Mouse (Mus musculus): Measurements from ENCODE around the gene Msx1. TPM values are rescaled to one million over a fixed set of nuclear protein-coding genes. Genes with fewer than 3 reads are reported as not detected.

Gene Msx1
- total RNA-seq, 2 experiments from 2014 or later, result not detected

DNA sequence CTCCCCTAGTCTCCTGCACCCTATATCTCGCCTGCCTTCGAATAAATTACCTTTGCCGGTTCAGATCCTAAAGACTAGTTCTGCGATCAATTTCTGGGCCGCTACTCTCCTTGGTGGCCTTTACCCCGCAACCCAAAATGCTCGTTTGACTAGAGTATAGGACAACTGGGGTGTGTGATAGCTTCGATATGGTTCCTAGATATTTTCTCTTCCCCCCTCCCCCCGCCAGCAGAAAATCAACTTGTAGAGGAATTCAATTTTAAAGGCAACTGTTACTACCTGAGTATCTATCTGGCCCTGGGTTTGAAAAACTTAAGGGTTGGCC is 3.2 kb upstream of the Msx1 start:
- no peak for ATAC-seq (replicated peaks; ENCODE audit: low FRiP score, poor library complexity, severe bottlenecking)

- no peak for ATAC-seq (replicated peaks; ENCODE audit: low FRiP score, poor library complexity, severe bottlenecking)
These were observed 2.6 kb upstream of the Msx1 start for GRCm38 (mm10) chr5:37826706-37827625.

DNA sequence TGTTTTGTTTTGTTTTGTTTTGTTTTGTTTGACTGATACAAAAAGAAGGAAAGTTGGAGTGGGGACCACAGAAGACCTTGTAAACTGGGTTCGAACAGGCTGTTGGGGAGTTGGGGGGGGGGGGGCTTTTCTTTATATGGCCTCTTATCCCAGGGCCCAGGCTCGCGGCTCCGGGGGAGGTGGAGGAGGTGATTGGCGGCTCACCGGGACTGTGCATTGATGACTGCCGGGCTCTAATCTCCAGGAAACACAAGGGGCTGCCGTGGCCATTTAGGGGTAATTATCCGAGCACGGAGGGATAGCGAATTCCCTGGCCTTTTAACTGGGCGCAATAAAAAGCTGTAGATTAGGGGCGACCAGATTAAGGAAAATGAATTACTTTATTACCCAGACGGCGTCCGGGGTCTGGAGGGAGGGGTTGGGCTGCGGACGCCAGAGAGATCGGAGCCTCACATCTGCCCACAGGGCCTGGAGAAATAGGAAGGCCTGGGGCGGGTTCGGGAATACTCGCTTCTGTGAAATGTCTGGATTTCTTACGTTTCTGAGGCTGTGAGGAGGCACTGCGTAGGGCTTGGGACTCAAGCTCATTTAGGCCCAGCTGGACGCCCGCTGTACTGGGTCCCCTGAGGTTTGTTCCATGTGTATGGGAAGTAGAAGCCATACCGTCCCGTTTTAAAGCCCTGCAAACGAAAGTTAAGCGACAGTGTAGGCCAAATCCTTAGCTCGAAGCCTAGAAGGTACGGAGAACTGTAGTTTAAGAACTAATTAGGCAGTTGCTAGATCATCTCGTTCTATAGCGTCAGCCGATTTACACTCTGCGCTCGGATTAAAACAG is 1.4 kb upstream of the Msx1 start:
- no peak for ATAC-seq (replicated peaks; ENCODE audit: low FRiP score, poor library complexity, severe bottlenecking)

- no peak for ATAC-seq (replicated peaks; ENCODE audit: low FRiP score, poor library complexity, severe bottlenecking)
These were observed 773 bp upstream of the Msx1 start for GRCm38 (mm10) chr5:37825111-37825600.

DNA sequence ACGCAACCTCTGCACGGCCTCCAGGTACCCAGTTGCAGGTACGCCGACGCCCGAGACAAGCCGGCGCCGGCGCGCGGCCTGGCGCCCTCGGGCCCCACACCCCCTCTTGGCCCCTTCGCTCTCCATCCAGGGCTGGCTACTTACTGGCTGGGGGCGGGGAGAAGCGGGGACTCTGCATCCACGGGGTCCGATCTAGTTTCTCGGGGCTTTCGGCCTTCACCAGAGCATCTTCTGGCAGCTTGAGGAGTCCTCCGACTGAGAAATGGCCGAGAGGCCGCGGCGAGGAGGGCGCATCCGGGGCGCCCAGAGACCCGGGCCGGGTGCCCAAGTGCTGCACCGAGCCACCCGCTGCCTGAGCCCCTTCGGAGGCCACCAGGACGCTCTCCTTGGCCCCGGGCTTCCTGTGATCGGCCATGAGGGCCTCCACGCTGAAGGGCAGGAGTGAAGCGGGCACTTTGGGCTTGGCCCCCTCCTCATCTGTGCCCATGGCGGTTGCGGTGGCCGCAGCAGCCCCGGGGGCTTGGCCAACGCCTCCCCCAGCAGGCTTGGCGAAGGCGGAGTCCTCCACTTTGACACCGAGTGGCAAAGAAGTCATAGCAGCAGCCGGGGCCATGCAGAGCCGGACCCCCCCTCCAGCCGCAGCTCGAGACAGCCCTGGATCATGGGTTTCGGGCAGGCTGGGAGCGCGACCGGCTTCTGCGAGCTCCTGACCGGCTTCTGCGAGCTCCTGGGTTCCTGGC is 492 bp downstream of the Msx1 start:
- no peak for ATAC-seq (replicated peaks; ENCODE audit: low FRiP score, poor library complexity, severe bottlenecking)

DNA sequence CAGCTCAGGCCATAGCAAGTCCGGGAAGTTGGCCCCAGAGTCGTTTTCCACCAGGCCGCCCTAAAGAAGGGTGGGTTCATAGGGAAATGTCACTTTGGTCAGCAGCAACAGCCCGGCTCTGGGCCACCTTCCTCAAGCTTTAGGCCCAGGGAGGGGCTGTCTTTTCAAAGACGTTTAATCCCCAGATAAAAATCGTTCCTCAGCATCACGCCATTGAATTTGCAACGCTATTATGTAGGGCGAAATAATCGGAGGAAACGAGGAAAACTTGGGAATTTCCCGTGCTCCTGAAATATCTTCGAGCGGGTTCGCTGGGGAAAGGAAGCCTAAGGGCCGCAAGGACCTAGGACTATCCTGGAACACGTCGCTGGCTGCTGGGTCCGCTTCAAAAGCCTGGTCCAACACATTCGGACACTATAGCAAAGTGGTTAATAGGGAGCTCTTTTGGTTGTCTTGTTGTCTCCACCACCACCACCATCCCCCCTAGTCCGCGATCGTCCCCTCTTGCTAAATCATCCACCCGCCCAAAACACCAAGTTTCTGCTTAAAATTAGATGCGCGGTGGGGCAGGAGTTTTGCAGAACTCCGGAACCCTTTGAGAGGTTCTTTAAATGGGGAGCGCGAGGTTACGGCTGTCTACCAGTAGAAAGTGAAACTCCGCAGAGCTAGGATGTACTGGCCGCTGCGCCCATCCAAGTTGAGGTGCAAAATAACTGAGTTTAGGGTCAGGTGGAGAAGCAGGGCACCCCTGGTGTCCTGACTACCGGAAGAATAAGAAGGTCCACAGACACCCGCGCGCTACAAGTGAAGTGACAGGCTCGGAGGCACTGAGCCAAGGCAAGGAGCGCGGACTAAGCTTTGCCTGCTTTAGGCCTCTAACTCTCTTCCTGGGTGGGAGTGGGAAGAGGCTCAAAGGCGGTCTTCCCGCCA is 1.3 kb downstream of the Msx1 start:
- no peak for ATAC-seq (replicated peaks; ENCODE audit: low FRiP score, poor library complexity, severe bottlenecking)

- no peak for ATAC-seq (replicated peaks; ENCODE audit: low FRiP score, poor library complexity, severe bottlenecking)
These were observed 2.2 kb downstream of the Msx1 start for GRCm38 (mm10) chr5:37822116-37822707.

GRCm38 (mm10) chr5:37821111-37821601 is 3.2 kb downstream of the Msx1 start:
- no peak for ATAC-seq (replicated peaks; ENCODE audit: low FRiP score, poor library complexity, severe bottlenecking)

- ATAC-seq (replicated peaks; ENCODE audit: low FRiP score, poor library complexity, severe bottlenecking), result no peak
These were observed 3.7 kb downstream of the Msx1 start for GRCm38 (mm10) chr5:37820689-37821088.

- no peak for ATAC-seq (replicated peaks; ENCODE audit: low FRiP score, poor library complexity, severe bottlenecking)
These were observed 4.4 kb downstream of the Msx1 start for GRCm38 (mm10) chr5:37819971-37820370.

DNA sequence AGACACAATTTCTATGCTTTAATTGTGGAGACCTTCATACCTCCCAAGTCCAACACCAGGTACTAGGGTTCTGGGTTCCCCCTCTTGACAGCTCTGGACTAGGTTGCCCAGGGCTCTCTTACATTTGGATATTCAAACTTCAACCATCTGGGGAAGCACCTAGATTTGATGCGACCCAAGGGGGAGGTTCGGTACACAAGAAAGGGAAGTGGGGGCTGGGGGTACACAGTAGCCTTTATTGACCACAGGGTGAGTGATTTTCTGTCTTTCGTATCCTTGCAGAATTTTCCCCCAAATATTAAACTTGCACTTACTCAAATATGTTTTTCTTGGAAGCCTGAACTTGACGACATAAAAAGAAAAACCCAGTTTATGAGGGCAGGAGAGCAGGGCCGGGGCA is 4.8 kb downstream of the Msx1 start:
- ATAC-seq (replicated peaks; ENCODE audit: low FRiP score, poor library complexity, severe bottlenecking), result no peak

DNA sequence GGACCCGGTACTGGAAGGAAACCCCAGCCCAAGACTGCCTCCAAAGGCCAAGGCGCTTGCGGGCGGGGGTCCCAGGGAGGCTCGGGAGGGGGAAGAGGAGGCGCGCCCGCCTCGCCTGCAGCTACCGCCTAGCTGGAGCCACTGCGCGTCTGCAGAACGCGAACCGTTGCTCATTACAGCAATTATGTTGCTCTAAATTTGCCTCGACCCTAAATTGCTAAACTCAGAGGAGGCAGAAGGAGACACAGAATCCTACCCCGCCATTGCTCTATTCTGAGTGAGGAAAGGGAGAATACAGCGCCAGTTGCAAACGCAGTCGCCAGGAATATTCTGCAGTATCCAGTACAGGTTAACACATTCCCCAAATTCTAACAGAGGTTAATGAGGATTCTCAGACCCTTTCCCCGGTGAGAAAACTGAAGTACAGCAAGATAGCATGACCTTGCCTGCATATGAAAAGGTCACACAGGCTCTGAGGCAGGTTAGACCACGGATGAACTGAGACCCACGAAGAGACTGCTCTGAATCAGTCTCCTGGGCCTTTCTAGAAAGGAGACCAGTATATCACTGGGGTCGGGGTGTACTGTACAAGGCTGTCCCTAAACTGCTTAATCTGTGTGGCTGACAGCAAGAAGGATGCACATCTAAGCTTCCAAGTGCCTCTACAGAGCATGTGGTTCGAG is 5.7 kb downstream of the Msx1 start:
- ATAC-seq (replicated peaks; ENCODE audit: low FRiP score, poor library complexity, severe bottlenecking), result no peak

- ATAC-seq (replicated peaks; ENCODE audit: low FRiP score, poor library complexity, severe bottlenecking), result no peak
These were observed 6.5 kb downstream of the Msx1 start for GRCm38 (mm10) chr5:37817658-37818532.

DNA sequence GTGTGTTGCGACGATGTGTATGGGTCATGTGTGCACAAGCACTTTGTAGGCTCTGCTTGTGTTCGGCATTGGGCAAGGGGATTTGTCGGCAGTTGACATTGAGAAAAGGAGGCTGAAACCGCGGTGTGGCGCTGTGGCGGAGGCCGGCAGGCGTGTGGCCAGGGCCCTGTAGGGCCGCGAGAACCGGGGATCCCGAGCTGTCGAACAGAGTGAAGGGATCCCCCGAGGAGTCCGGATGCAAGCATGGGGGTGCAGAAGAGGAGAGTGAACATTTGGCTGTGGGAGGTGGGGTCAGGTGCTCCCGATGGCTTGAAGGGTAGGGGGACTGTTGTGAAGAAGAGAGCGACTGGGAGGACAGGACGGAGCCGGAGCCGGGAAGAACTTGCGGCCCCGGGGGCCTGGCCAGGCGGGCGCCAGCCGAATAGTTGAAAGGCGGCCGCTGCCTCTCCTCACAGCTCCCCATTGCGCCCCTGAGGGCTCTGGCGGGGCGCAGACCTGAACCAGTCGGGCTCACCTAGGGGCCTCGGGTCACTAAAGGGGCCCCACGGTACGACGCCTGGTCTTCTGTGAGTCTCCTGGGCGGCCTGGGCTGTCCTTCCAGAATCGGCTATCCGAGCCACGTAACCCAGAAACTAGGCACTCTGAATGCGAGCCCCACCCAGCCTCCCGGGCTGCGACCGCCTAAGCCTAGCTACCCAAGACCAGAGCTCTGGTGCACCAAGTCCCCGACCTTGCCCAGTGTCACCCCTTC is 7.3 kb downstream of the Msx1 start:
- ATAC-seq (replicated peaks; ENCODE audit: low FRiP score, poor library complexity, severe bottlenecking), result no peak

- ATAC-seq (replicated peaks; ENCODE audit: low FRiP score, poor library complexity, severe bottlenecking), result no peak
These were observed 8.5 kb downstream of the Msx1 start for GRCm38 (mm10) chr5:37815909-37816308.

DNA sequence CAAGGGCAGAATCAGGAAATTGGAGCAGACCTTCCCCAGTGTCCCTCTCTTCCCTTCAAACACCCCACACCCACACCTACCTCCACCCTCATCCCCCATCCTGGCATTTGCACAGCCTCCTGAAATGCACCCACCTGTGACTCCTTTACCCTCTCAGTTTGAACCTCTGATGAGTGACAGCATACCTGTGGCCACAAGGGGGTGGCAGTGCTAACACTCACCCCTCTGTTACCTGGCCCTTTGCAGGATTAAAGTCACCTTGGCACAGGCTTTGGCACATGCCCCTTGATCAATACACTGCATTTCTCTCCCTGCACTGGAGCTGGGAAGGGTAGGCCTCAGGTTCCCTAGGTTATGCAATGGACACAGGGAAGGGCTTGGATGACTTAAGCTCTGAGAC is 10.2 kb downstream of the Msx1 start:
- no peak for ATAC-seq (replicated peaks; ENCODE audit: low FRiP score, poor library complexity, severe bottlenecking)

Data from erythroid progenitor cell, adult 5-6 weeks (primary cell).